Mouse (Mus musculus): ENCODE measurements around the gene Stx1b. TPM values are rescaled to one million over a fixed set of nuclear protein-coding genes. Genes with fewer than 3 reads are reported as not detected.
A peak's percentile ranks its signal among the peaks of the same experiment; 100 is the strongest.
"Not testable (repeated sequence)": the region's sequence is repeated elsewhere in the genome, so short reads cannot be mapped to it uniquely, and the experiment has no call there.

The Stx1b gene
- polyA plus RNA-seq (2012; ENCODE audit: insufficient read depth, insufficient read length, missing spikeins) = 4.8 and 8.4 TPM in 2 replicates

- Histone ChIP-seq H3K4me1 (ENCODE audit: control insufficient read depth, insufficient read depth, insufficient read length, low read length) (peaks cover 4% of the 10 kb centered on the region; the same call in 1 of the 2 replicates), H3K4me3 (ENCODE audit: insufficient read depth, low read depth, low read length) (peak within 1 kb of the TSS; percentile 41; the same call in 1 of the 2 replicates), H3K27ac (replicated peaks; ENCODE audit: low read depth, low read length) (no peak within 1 kb of the TSS)
Observed at GRCm38 (mm10) chr7:127824176-127824871, at the start of gene Stx1b, which contains the start of gene Stx4a. TSS of gene Stx1b (minus strand) at chr7:127824549. TSS of gene Stx4a (plus strand) at chr7:127824294.

GRCm38 (mm10) chr7:127870136-127870821, 45.9 kb upstream of the Stx1b start:
- Histone ChIP-seq H3K4me3 (ENCODE audit: insufficient read depth, low read depth, low read length) (no peak overlapping the region), H3K27ac (replicated peaks; ENCODE audit: low read depth, low read length) (no peak overlapping the region), H3K4me1 (ENCODE audit: control insufficient read depth, insufficient read depth, insufficient read length, low read length) (no peaks in the 10 kb centered on the region; the same call in 1 of the 2 replicates)

GRCm38 (mm10) chr7:127869149-127869810, 44.9 kb upstream of the Stx1b start:
- Histone ChIP-seq H3K27ac (replicated peaks; ENCODE audit: low read depth, low read length) (no peak overlapping the region), H3K4me1 (ENCODE audit: control insufficient read depth, insufficient read depth, insufficient read length, low read length) (no peaks in the 10 kb centered on the region)

GRCm38 (mm10) chr7:127867641-127868040, 43.3 kb upstream of the Stx1b start:
- no peak overlapping the region for H3K27ac ChIP-seq (replicated peaks; ENCODE audit: low read depth, low read length)
- H3K4me3 ChIP-seq (ENCODE audit: insufficient read depth, low read depth, low read length) = no peak overlapping the region
- H3K4me1 ChIP-seq (ENCODE audit: control insufficient read depth, insufficient read depth, insufficient read length, low read length) = no peaks in the 10 kb centered on the region

More at GRCm38 (mm10) chr7:127869149-127869810, 44.9 kb upstream of the Stx1b start:
- no peak overlapping the region for H3K4me3 ChIP-seq (ENCODE audit: insufficient read depth, low read depth, low read length)

GRCm38 (mm10) chr7:127866434-127866833, 42.1 kb upstream of the Stx1b start:
- Histone ChIP-seq H3K27ac (replicated peaks; ENCODE audit: low read depth, low read length) (no peak overlapping the region), H3K4me1 (ENCODE audit: control insufficient read depth, insufficient read depth, insufficient read length, low read length) (no peaks in the 10 kb centered on the region), H3K4me3 (ENCODE audit: insufficient read depth, low read depth, low read length) (no peak overlapping the region)

GRCm38 (mm10) chr7:127858258-127858657, 33.9 kb upstream of the Stx1b start:
- Histone ChIP-seq H3K4me3 (ENCODE audit: insufficient read depth, low read depth, low read length) (no peak overlapping the region), H3K4me1 (ENCODE audit: control insufficient read depth, insufficient read depth, insufficient read length, low read length) (no peaks in the 10 kb centered on the region), H3K27ac (replicated peaks; ENCODE audit: low read depth, low read length) (no peak overlapping the region)

- Histone ChIP-seq H3K4me3 (ENCODE audit: insufficient read depth, low read depth, low read length) (no peak overlapping the region), H3K4me1 (ENCODE audit: control insufficient read depth, insufficient read depth, insufficient read length, low read length) (0 out of 2 replicates have a peak, but pooled peaks cover 4% of the 10 kb centered on the region), H3K27ac (replicated peaks; ENCODE audit: low read depth, low read length) (peak overlapping the region; percentile 60)
Observed at GRCm38 (mm10) chr7:127850906-127851305, 26.6 kb upstream of the Stx1b start.

- 0 out of 2 replicates have a peak, but pooled peaks cover 4% of the 10 kb centered on the region for H3K4me1 ChIP-seq (ENCODE audit: control insufficient read depth, insufficient read depth, insufficient read length, low read length)
- peak overlapping the region; percentile 60 for H3K27ac ChIP-seq (replicated peaks; ENCODE audit: low read depth, low read length)
- H3K4me3 ChIP-seq (ENCODE audit: insufficient read depth, low read depth, low read length) = no peak overlapping the region
Observed at GRCm38 (mm10) chr7:127849973-127850875, 25.9 kb upstream of the Stx1b start.

GRCm38 (mm10) chr7:127842001-127842718, 17.8 kb upstream of the Stx1b start:
- H3K27ac ChIP-seq (replicated peaks; ENCODE audit: low read depth, low read length) = peak overlapping the region; percentile 93
- no peaks in the 10 kb centered on the region for H3K4me1 ChIP-seq (ENCODE audit: control insufficient read depth, insufficient read depth, insufficient read length, low read length)
- peak overlapping the region; percentile 95 for H3K4me3 ChIP-seq (ENCODE audit: insufficient read depth, low read depth, low read length)

GRCm38 (mm10) chr7:127841340-127842000, 17.1 kb upstream of the Stx1b start:
- peak overlapping the region; percentile 93 for H3K27ac ChIP-seq (replicated peaks; ENCODE audit: low read depth, low read length)

GRCm38 (mm10) chr7:127840886-127841285, 16.5 kb upstream of the Stx1b start:
- H3K27ac ChIP-seq (replicated peaks; ENCODE audit: low read depth, low read length) = peak overlapping the region; percentile 90
- H3K4me1 ChIP-seq (ENCODE audit: control insufficient read depth, insufficient read depth, insufficient read length, low read length) = no peaks in the 10 kb centered on the region
- H3K4me3 ChIP-seq (ENCODE audit: insufficient read depth, low read depth, low read length) = peak overlapping the region; percentile 60

More at GRCm38 (mm10) chr7:127841340-127842000, 17.1 kb upstream of the Stx1b start:
- H3K4me1 ChIP-seq (ENCODE audit: control insufficient read depth, insufficient read depth, insufficient read length, low read length) = no peaks in the 10 kb centered on the region
- peak overlapping the region; percentile 95 for H3K4me3 ChIP-seq (ENCODE audit: insufficient read depth, low read depth, low read length)

- H3K4me1 ChIP-seq (ENCODE audit: control insufficient read depth, insufficient read depth, insufficient read length, low read length); H3K27ac ChIP-seq (replicated peaks; ENCODE audit: low read depth, low read length); H3K4me3 ChIP-seq (ENCODE audit: insufficient read depth, low read depth, low read length): not testable (repeated sequence)
Observed at GRCm38 (mm10) chr7:127840031-127840430, 15.7 kb upstream of the Stx1b start.

- H3K4me3 ChIP-seq (ENCODE audit: insufficient read depth, low read depth, low read length); H3K27ac ChIP-seq (replicated peaks; ENCODE audit: low read depth, low read length); H3K4me1 ChIP-seq (ENCODE audit: control insufficient read depth, insufficient read depth, insufficient read length, low read length): not testable (repeated sequence)
Observed at GRCm38 (mm10) chr7:127837878-127838277, 13.5 kb upstream of the Stx1b start.

All from brown adipose tissue, adult 24 weeks (tissue).